Mouse (Mus musculus) cerebellum, postnatal 14 days (tissue): ENCODE data around the gene Slc13a1.

Experiments used
- DNase-seq, 2 experiments: peaks; one replicate each; pipeline ENCODE4 v3.0.0; 2021; ENCODE audit warnings: mixed read lengths in 2 of 2

Slc13a1 gene

DNA sequence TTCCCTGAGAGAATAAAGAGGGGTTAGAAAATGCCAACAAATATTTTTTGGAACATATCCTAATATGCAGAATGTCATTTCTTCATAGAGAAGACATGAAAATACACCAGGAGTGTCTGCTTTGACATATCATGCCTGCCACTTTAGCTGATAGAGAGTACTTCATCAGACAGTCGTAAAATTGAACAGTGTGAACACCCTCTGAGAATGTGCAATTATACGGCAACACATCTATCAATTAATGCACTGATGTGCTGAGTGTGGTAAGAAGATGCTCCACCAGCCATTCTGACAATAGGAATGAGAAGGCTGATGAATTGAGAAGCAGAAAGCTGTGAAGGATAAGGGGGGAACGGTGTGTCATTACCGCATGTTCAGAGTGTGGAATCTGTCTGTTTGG is 95.1 kb downstream of the Slc13a1 start:
- no peak for DNase-seq

DNA sequence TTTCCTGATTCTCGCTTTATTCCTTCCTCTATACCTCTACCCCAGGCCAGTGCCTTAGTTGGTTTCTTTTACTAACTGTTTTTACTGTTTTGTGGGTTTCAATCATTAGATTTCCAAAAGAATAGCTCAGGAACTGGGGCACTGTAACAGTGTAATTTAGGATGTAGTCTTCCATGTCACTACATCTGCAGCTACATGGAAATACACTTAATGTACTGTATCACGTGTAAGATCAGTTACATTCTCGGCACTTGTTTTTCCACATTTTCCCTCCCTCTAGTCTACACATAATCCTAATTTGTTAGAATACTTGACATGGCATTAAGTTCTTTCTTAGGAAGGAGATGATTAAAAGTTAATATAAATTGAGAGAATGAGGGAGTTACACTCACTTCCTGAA is 108.1 kb downstream of the Slc13a1 start:
- no peak for DNase-seq

DNA sequence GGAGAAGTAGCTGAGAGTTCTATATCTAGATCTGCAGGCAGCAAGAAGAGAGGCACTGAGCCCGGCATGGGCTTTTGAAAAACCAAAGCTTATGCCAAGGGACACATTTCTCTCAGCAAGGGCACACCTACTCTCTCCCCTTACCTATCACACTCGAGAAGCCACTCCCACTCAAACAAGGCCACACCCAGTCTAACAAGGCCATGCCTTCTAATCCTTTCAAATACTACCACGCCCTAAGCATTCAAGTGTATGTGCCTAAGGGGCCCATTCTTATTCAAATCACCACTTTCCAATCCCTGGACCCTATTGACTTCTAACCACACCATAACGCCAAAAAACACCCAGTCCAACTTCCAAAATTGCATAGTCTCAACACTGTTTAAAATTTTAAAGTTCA is 112.8 kb downstream of the Slc13a1 start:
- DNase-seq: no peak

DNA sequence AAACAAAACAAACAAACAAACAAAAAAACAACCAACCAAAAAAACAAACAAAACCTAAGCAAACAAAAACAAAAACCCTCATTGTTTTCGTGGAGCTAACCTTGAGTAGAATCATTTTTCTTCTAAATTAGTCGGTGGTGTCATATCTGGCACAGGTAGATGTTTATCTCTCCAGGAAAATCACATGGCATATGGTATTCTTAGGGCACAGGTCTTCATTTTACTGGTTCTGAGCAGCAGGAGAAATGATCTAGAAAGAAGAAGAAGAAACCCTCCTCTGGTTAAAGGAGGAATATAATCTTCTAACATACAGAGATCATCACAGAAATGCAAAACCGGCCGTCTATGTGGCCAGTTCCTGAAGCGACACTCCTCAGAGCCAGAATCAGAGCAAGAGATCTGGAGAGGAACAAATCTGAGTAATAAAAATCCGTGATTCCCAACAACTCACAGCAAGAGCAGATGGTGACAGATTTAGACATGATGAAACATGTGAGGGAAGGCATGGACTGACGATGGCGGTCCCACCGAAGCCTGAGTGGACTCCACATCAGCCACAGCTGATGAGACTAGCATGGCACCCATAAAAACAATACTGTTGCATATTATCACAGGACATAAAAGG is 113.7 kb downstream of the Slc13a1 start:
- DNase-seq: peak; percentile 41 to 62

DNA sequence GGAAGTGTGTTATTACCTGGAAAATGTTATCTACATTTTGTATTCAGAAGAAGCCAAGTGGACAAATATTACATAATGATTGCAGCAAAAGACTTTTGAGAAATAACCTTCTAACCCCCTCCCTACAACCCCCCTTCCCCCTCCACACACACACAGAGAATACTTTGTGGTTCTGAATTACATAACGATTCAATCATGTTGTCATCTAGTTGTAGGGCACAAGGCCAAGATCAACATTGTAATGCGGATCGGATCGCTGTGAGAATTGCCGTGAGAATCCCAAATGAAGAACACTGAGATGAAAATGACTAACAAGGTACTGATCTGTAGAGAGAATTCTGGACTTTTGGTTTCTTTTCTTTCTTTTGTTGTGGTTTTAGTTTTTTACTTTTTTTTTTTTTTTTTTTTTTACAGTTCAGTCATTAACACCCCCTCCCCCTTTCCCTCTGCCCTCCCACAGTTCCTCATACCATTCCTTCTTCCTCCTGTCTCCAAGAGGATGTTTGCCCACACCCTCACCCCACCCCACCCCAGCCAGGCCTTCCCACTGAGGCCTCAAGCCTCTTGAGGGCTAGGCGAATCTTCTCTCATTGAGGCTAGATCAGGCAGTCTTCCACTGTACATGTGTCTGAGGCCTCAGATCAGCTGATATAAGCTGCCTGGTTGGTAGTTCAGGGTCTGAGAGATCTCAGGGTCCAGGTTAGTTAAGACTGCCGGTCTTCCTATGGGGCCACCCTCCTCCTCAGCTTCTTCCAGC is 120.7 kb downstream of the Slc13a1 start:
- DNase-seq: no peak

DNA sequence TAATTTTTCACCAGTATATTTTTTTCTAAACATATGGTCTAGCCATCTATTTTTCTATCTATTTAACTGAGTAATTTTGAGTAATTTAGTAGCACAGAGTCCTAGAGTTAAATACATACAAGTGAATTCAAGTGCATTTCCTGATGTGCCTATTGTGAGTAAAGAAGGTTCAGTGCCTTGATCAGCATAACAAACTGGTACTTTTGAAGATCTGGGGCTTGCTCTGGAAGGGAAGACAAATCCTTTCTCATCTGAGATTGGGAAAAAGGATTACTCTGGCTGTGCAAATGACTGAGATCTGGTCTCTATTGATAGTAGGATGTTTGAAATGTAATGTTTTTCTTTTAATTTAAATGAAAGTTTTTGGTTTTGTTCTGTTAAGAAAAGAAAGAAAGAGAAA is 124.4 kb downstream of the Slc13a1 start:
- no peak for DNase-seq
